Mouse (Mus musculus) gastrocnemius, postnatal 14 days (tissue): Measurements from ENCODE around the gene Tapbp. TPM values are rescaled to one million over a fixed set of nuclear protein-coding genes. Genes with fewer than 3 reads are reported as not detected.

ENCODE experiments used
- microRNA-seq, 2 experiments: library from miRNA; unstranded; fragments of <30 nt; microRNA quantifications; one replicate each; pipeline ENCODE4 v1.2.0; 2021
- total RNA-seq, 2 experiments: library from RNA; stranded (reverse); gene quantifications; 2 replicates each; pipeline ENCODE4 v1.2.3; 2021

The Tapbp gene
- total RNA-seq, 2 experiments from 2014 or later: 32.9 to 35.7 TPM

Small RNA genes within 50 kb of the gene (microRNA-seq; reads per million reads assigned to microRNA genes)
- 0 reads per million in 2 experiments for gene Gm27740

Other genes with a start within 250 kb of the Tapbp start
- 10 to 100 TPM; 58.8 to 69.1 TPM for gene Hnrnpm, start 229.0 kb upstream of the Tapbp start, total RNA-seq
- 10 to 100 TPM; 76.0 to 78.6 TPM for gene March2, start 197.2 kb upstream of the Tapbp start, total RNA-seq
- 100 to 1,000 TPM; 154 to 159 TPM for gene Rab11b, start 155.4 kb upstream of the Tapbp start, total RNA-seq
- 10 to 100 TPM in 1 of 2 experiments, 1 to 10 TPM in 1; 9.6 to 25.8 TPM for gene Angptl4, start 134.1 kb upstream of the Tapbp start, total RNA-seq
- 10 to 100 TPM; 20.8 to 35.1 TPM for gene Kank3, start 105.4 kb upstream of the Tapbp start, total RNA-seq
- gene Rps28, start 91.3 kb upstream of the Tapbp start, total RNA-seq: 100 to 1,000 TPM; 867 to 957 TPM
- gene Ndufa7, start 91.3 kb upstream of the Tapbp start, total RNA-seq: 100 to 1,000 TPM; 327 to 338 TPM
- gene Cd320, start 72.8 kb upstream of the Tapbp start, total RNA-seq: 10 to 100 TPM; 17.6 to 19.8 TPM
- not detected for gene Gm7029, start 42.1 kb upstream of the Tapbp start, total RNA-seq
- 1 to 10 TPM; 3.3 to 4.4 TPM for gene Kifc1, start 25.2 kb upstream of the Tapbp start, total RNA-seq
- gene Platr17, start 10.8 kb upstream of the Tapbp start, total RNA-seq: not detected
- 10 to 100 TPM; 10.2 to 13.8 TPM for gene Daxx, start 6.5 kb upstream of the Tapbp start, total RNA-seq
- 10 to 100 TPM; 13.5 to 16.1 TPM for gene Zbtb22, start within 50 bp of the Tapbp start, total RNA-seq
- gene Rgl2, start 13.6 kb downstream of the Tapbp start, total RNA-seq: 10 to 100 TPM; 24.4 to 24.7 TPM
- 10 to 100 TPM; 53.6 to 54.9 TPM for gene Pfdn6, start 24.4 kb downstream of the Tapbp start, total RNA-seq
- gene Wdr46, start 24.8 kb downstream of the Tapbp start, total RNA-seq: 10 to 100 TPM; 11.1 to 12.3 TPM
- gene B3galt4, start 35.6 kb downstream of the Tapbp start, total RNA-seq: 1 to 10 TPM; 2.3 to 2.7 TPM
- gene Vps52, start 39.9 kb downstream of the Tapbp start, total RNA-seq: 10 to 100 TPM; 30.5 to 33.1 TPM
- 100 to 1,000 TPM; 464 to 543 TPM for gene Rps18, start 40.1 kb downstream of the Tapbp start, total RNA-seq
- gene H2-K1, start 84.4 kb downstream of the Tapbp start, total RNA-seq: 10 to 100 TPM; 26.5 to 40.1 TPM
- 10 to 100 TPM; 11.3 to 13.1 TPM for gene Ring1, start 108.8 kb downstream of the Tapbp start, total RNA-seq
- 10 to 100 TPM; 50.1 to 51.3 TPM for gene H2-Ke6, start 112.2 kb downstream of the Tapbp start, total RNA-seq
- gene Slc39a7, start 115.8 kb downstream of the Tapbp start, total RNA-seq: 10 to 100 TPM; 44.9 to 60.1 TPM
- gene Rxrb, start 115.9 kb downstream of the Tapbp start, total RNA-seq: 10 to 100 TPM; 35.2 to 35.8 TPM
- 10 to 100 TPM; 51.1 to 56.0 TPM for gene Col11a2, start 123.5 kb downstream of the Tapbp start, total RNA-seq
- gene H2-Oa, start 176.4 kb downstream of the Tapbp start, total RNA-seq: not detected
- gene H2-DMa, start 203.6 kb downstream of the Tapbp start, total RNA-seq: 1 to 10 TPM; 2.3 to 3.6 TPM
- gene Brd2, start 206.7 kb downstream of the Tapbp start, total RNA-seq: 10 to 100 TPM; 75.2 to 75.5 TPM
- gene H2-DMb2, start 227.4 kb downstream of the Tapbp start, total RNA-seq: under 1 TPM; 0.45 to 0.47 TPM
- 1 to 10 TPM; 1.0 to 1.4 TPM for gene H2-DMb1, start 237.2 kb downstream of the Tapbp start, total RNA-seq